Mouse (Mus musculus): ENCODE measurements around the gene U2af1. TPM values are rescaled to one million over a fixed set of nuclear protein-coding genes. Genes with fewer than 3 reads are reported as not detected.
"Not testable (repeated sequence)": the region's sequence is repeated elsewhere in the genome, so short reads cannot be mapped to it uniquely, and the experiment has no call there.

U2af1 gene
- total RNA-seq, 2 experiments from 2014 or later = 125 to 131 TPM

- Histone ChIP-seq H3K27ac (no peak overlapping the region), H3K4me3 (peak overlapping the region; percentile 13; the same call in 1 of the 2 replicates)
- no peak for TF ChIP-seq CTCF (conservative IDR thresholded peaks at IDR 0.05)
- DNase-seq (ENCODE audit: low spot score in 2 of 2) = no peak
Observed at GRCm38 (mm10) chr17:31634896-31635295, 23.8 kb downstream of the U2af1 start.

GRCm38 (mm10) chr17:31633007-31633406, 25.7 kb downstream of the U2af1 start:
- TF ChIP-seq CTCF (conservative IDR thresholded peaks at IDR 0.05) = no peak
- DNase-seq (ENCODE audit: low spot score in 2 of 2) = no peak
- Histone ChIP-seq H3K27ac (no peak overlapping the region), H3K4me3 (no peak overlapping the region)

- TF ChIP-seq CTCF (conservative IDR thresholded peaks at IDR 0.05) = no peak
- Histone ChIP-seq H3K4me3 (no peak overlapping the region), H3K27ac (no peak overlapping the region)
- DNase-seq (ENCODE audit: low spot score in 2 of 2) = no peak
Observed at GRCm38 (mm10) chr17:31631081-31631800, 27.5 kb downstream of the U2af1 start.

- H3K4me3 ChIP-seq = no peak overlapping the region
- no peak overlapping the region for H3K27ac ChIP-seq
- no peak for DNase-seq (ENCODE audit: low spot score in 2 of 2)
- no peak for TF ChIP-seq CTCF (conservative IDR thresholded peaks at IDR 0.05)
Observed at GRCm38 (mm10) chr17:31627961-31628360, 30.7 kb downstream of the U2af1 start.

GRCm38 (mm10) chr17:31623101-31623500, 35.6 kb downstream of the U2af1 start:
- H3K27ac ChIP-seq = no peak overlapping the region
- H3K4me3 ChIP-seq = no peak overlapping the region
- TF ChIP-seq CTCF (conservative IDR thresholded peaks at IDR 0.05) = no peak
- no peak for DNase-seq (ENCODE audit: low spot score in 2 of 2)

- Histone ChIP-seq H3K4me3 (no peak overlapping the region), H3K27ac (no peak overlapping the region)
- DNase-seq (ENCODE audit: low spot score in 2 of 2) = no peak
- no peak for TF ChIP-seq CTCF (conservative IDR thresholded peaks at IDR 0.05)
Observed at GRCm38 (mm10) chr17:31613086-31613755, 45.5 kb downstream of the U2af1 start.

GRCm38 (mm10) chr17:31609895-31610294, 48.8 kb downstream of the U2af1 start:
- H3K27ac ChIP-seq = no peak overlapping the region
- TF ChIP-seq CTCF (conservative IDR thresholded peaks at IDR 0.05) = no peak
- no peak for DNase-seq (ENCODE audit: low spot score in 2 of 2)
- no peak overlapping the region for H3K4me3 ChIP-seq

- not testable (repeated sequence) for H3K4me3 ChIP-seq; H3K27ac ChIP-seq; DNase-seq (ENCODE audit: low spot score in 2 of 2)
Observed at GRCm38 (mm10) chr17:31609173-31609572, 49.5 kb downstream of the U2af1 start.

GRCm38 (mm10) chr17:31607256-31607951, 51.3 kb downstream of the U2af1 start:
- H3K27ac ChIP-seq = no peak overlapping the region
- no peak for DNase-seq (ENCODE audit: low spot score in 2 of 2)
- TF ChIP-seq CTCF (conservative IDR thresholded peaks at IDR 0.05) = no peak
- no peak overlapping the region for H3K4me3 ChIP-seq

GRCm38 (mm10) chr17:31606424-31606823, 52.3 kb downstream of the U2af1 start:
- peak; percentile 70 for TF ChIP-seq CTCF (conservative IDR thresholded peaks at IDR 0.05)
- Histone ChIP-seq H3K4me3 (no peak overlapping the region), H3K27ac (no peak overlapping the region)
- no peak for DNase-seq (ENCODE audit: low spot score in 2 of 2)

- no peak overlapping the region for H3K27ac ChIP-seq
- DNase-seq (ENCODE audit: low spot score in 2 of 2) = no peak
- no peak overlapping the region for H3K4me3 ChIP-seq
- no peak for TF ChIP-seq CTCF (conservative IDR thresholded peaks at IDR 0.05)
Observed at GRCm38 (mm10) chr17:31598593-31598992, 60.1 kb downstream of the U2af1 start.

GRCm38 (mm10) chr17:31597957-31598356, 60.7 kb downstream of the U2af1 start:
- Histone ChIP-seq H3K4me3 (no peak overlapping the region), H3K27ac (no peak overlapping the region)
- TF ChIP-seq CTCF (conservative IDR thresholded peaks at IDR 0.05) = no peak
- no peak for DNase-seq (ENCODE audit: low spot score in 2 of 2)

Other genes starting within 250 kb of the U2af1 start
- gene Wdr4, start 138.9 kb downstream of the U2af1 start, total RNA-seq (2021) = 10 to 100 TPM; 25.9 to 29.9 TPM
- gene Ndufv3, start 138.8 kb downstream of the U2af1 start, total RNA-seq (2021) = 100 to 1,000 TPM; 257 to 258 TPM
- 10 to 100 TPM; 13.6 to 14.6 TPM for gene Pknox1, start 94.2 kb downstream of the U2af1 start, total RNA-seq (2021)
- 10 to 100 TPM; 60.7 to 62.4 TPM for gene Cbs, start 21.7 kb downstream of the U2af1 start, total RNA-seq (2021)
- under 1 TPM; 0.49 to 0.66 TPM for gene Cryaa, start 18.9 kb upstream of the U2af1 start, total RNA-seq (2021)
- gene Sik1, start 196.9 kb upstream of the U2af1 start, total RNA-seq (2021) = 10 to 100 TPM; 12.4 to 15.4 TPM